Mouse (Mus musculus) heart, adult 2 months (tissue): ENCODE measurements around the gene Enpp7.

Experiments used
- CTCF ChIP-seq: fragments of 200-600 bp; IDR thresholded peaks from 2 replicates; pipeline ENCODE4 v1.8.1; 2022; ENCODE audit warnings: antibody characterized with exemption, mild to moderate bottlenecking, moderate library complexity
- POLR2A ChIP-seq: fragments of 200-500 bp; IDR thresholded peaks from 2 replicates; pipeline ENCODE4 v1.6.1; 2011; ENCODE audit warnings: mild to moderate bottlenecking, low read depth, low read length, control low read depth; ENCODE audit not compliant: insufficient read depth

- TF ChIP-seq CTCF (no peak), POLR2A (no peak)
These were observed 22.9 kb upstream of the Enpp7 start for GRCm38 (mm10) chr11:118965078-118965477.
